Mouse (Mus musculus): Measurements from ENCODE around the gene Ifnl3. TPM values are rescaled to one million over a fixed set of nuclear protein-coding genes. Genes with fewer than 3 reads are reported as not detected.
"Not testable (repeated sequence)": the region's sequence is repeated elsewhere in the genome, so short reads cannot be mapped to it uniquely, and the experiment has no call there.

Ifnl3 gene
- polyA plus RNA-seq, 1 experiment: not detected

DNA sequence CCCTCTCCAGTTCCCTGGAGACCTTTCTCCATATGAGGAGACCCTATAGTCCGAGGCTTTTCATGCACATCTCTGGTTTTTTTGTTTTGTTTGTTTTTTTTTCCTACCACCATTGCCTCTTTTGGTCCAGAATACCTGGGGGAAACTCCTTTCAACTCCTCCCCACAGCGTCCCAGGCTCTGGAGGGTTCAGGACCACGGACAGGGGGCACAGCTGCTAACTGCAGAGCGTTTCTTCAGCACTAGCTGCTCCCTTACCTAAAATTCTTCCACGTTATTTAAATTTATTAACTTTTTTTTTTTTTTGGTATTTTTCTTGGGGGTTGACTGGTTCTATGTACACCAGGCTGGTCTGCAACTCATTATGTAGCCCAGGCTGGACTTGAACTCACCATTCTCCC lies 17.1 kb upstream of the Ifnl3 start:
- H3K4me3 ChIP-seq (ENCODE audit: insufficient read depth, low read length): no peak overlapping the region
- no peak for TF ChIP-seq POLR2A (IDR thresholded peaks at IDR 0.05; ENCODE audit: borderline replicate concordance, low read depth, low read length)
- TF ChIP-seq CTCF (IDR thresholded peaks at IDR 0.05; ENCODE audit: low read depth, low read length): no peak
- H3K27ac ChIP-seq (ENCODE audit: insufficient read depth, low read depth, low read length): no peak overlapping the region
- H3K4me1 ChIP-seq (ENCODE audit: control insufficient read depth, insufficient read depth, low read length): no peaks in the 10 kb centered on the region

GRCm38 (mm10) chr7:28509121-28509520 lies 13.5 kb upstream of the Ifnl3 start:
- H3K4me1 ChIP-seq (ENCODE audit: control insufficient read depth, insufficient read depth, low read length); H3K4me3 ChIP-seq (ENCODE audit: insufficient read depth, low read length); H3K27ac ChIP-seq (ENCODE audit: insufficient read depth, low read depth, low read length): not testable (repeated sequence)

- H3K27ac ChIP-seq (ENCODE audit: insufficient read depth, low read depth, low read length); H3K4me3 ChIP-seq (ENCODE audit: insufficient read depth, low read length); H3K4me1 ChIP-seq (ENCODE audit: control insufficient read depth, insufficient read depth, low read length): not testable (repeated sequence)
Observed at GRCm38 (mm10) chr7:28510405-28510974, 12.1 kb upstream of the Ifnl3 start, which contains the start of gene Ifnl2. Ifnl2 (minus strand) TSS chr7:28510455.

- Histone ChIP-seq H3K27ac (ENCODE audit: insufficient read depth, low read depth, low read length) (no peak overlapping the region), H3K4me1 (ENCODE audit: control insufficient read depth, insufficient read depth, low read length) (no peaks in the 10 kb centered on the region), H3K4me3 (ENCODE audit: insufficient read depth, low read length) (no peak overlapping the region)
- no peak for TF ChIP-seq POLR2A (IDR thresholded peaks at IDR 0.05; ENCODE audit: borderline replicate concordance, low read depth, low read length)
- no peak for TF ChIP-seq CTCF (IDR thresholded peaks at IDR 0.05; ENCODE audit: low read depth, low read length)
Observed at GRCm38 (mm10) chr7:28511441-28511840, 11.2 kb upstream of the Ifnl3 start.

- H3K4me3 ChIP-seq (ENCODE audit: insufficient read depth, low read length): no peak overlapping the region
- no peak overlapping the region for H3K27ac ChIP-seq (ENCODE audit: insufficient read depth, low read depth, low read length)
- H3K4me1 ChIP-seq (ENCODE audit: control insufficient read depth, insufficient read depth, low read length): no peaks in the 10 kb centered on the region
- TF ChIP-seq POLR2A (IDR thresholded peaks at IDR 0.05; ENCODE audit: borderline replicate concordance, low read depth, low read length) (no peak), CTCF (IDR thresholded peaks at IDR 0.05; ENCODE audit: low read depth, low read length) (peak; percentile 82)
Observed at GRCm38 (mm10) chr7:28527922-28528719, 5.5 kb downstream of the Ifnl3 start.

DNA sequence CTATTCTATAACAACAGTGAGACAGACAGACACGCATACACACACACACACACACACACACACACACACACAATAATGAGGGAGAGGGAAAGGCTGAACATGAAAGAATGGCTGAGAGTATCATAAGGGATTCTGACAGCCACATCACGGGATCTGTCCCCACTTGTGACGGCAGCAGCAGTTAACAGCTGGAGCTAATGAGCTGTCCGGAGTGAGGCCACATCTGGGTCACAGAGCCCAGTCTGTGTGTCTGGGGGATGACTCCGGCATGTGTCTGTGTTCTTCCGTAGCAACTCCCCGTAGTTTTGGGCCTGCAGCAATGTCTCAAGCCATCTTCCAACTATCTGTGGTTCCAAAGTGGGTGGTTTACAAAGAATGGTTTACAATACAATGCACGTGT lies 9.4 kb downstream of the Ifnl3 start:
- no peaks in the 10 kb centered on the region for H3K4me1 ChIP-seq (ENCODE audit: control insufficient read depth, insufficient read depth, low read length)
- no peak overlapping the region for H3K4me3 ChIP-seq (ENCODE audit: insufficient read depth, low read length)
- H3K27ac ChIP-seq (ENCODE audit: insufficient read depth, low read depth, low read length): no peak overlapping the region
- TF ChIP-seq CTCF (IDR thresholded peaks at IDR 0.05; ENCODE audit: low read depth, low read length) (no peak), POLR2A (IDR thresholded peaks at IDR 0.05; ENCODE audit: borderline replicate concordance, low read depth, low read length) (no peak)

DNA sequence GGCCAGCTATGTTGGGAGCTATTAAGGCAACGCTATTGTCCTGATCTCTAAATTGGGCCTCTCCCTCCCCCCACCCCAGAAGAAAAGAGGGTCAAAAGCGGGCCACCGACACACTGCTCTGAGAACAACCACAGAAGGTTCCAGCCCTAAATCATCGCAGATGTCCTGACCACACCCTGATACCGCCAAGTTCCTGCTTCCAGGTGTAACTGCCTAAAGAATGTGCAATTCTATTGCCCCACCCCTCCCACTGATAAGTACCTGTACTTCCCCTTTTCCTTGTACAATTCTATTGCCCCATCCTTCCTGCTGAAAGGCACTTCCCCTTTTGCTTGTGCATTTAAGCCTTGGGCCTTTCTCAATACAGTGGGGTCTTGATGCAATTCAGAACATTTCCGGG lies 16.2 kb downstream of the Ifnl3 start:
- H3K4me1 ChIP-seq (ENCODE audit: control insufficient read depth, insufficient read depth, low read length); H3K4me3 ChIP-seq (ENCODE audit: insufficient read depth, low read length); H3K27ac ChIP-seq (ENCODE audit: insufficient read depth, low read depth, low read length): not testable (repeated sequence)

DNA sequence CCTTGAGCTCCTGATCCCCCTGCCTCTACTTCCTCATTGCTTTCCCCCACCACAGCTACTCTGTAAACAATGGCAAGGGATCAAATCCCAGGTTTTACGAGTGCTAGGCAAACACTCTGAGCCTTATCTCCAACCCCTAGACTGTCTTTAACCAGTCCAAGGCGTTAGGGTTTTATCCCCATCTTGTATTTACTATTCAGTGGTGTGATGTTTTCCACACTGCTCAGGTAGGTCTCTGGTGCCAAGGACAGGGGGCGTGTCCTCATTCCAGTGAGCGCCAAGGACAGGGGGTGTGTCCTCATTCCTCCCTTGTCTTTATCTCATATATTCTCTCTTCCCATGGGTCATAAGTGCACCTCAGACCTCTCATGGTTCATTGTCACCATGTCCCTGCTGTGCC lies 17.9 kb downstream of the Ifnl3 start, which contains the start of gene Sycn:
Gene Sycn (plus strand): TSS at position 360 of the 400 bp plus-strand sequence.
- no peak within 1 kb of the TSS for H3K4me3 ChIP-seq (ENCODE audit: insufficient read depth, low read length)
- H3K4me1 ChIP-seq (ENCODE audit: control insufficient read depth, insufficient read depth, low read length): no peaks in the 10 kb centered on the region
- TF ChIP-seq CTCF (IDR thresholded peaks at IDR 0.05; ENCODE audit: low read depth, low read length) (no peak), POLR2A (IDR thresholded peaks at IDR 0.05; ENCODE audit: borderline replicate concordance, low read depth, low read length) (no peak)
- H3K27ac ChIP-seq (ENCODE audit: insufficient read depth, low read depth, low read length): no peak within 1 kb of the TSS

- TF ChIP-seq CTCF (IDR thresholded peaks at IDR 0.05; ENCODE audit: low read depth, low read length): no peak
- TF ChIP-seq POLR2A (IDR thresholded peaks at IDR 0.05; ENCODE audit: borderline replicate concordance, low read depth, low read length): no peak
- Histone ChIP-seq H3K4me3 (ENCODE audit: insufficient read depth, low read length) (no peak overlapping the region), H3K27ac (ENCODE audit: insufficient read depth, low read depth, low read length) (no peak overlapping the region), H3K4me1 (ENCODE audit: control insufficient read depth, insufficient read depth, low read length) (peaks cover 8% of the 10 kb centered on the region)
Observed at GRCm38 (mm10) chr7:28544051-28544601, 21.5 kb downstream of the Ifnl3 start.

DNA sequence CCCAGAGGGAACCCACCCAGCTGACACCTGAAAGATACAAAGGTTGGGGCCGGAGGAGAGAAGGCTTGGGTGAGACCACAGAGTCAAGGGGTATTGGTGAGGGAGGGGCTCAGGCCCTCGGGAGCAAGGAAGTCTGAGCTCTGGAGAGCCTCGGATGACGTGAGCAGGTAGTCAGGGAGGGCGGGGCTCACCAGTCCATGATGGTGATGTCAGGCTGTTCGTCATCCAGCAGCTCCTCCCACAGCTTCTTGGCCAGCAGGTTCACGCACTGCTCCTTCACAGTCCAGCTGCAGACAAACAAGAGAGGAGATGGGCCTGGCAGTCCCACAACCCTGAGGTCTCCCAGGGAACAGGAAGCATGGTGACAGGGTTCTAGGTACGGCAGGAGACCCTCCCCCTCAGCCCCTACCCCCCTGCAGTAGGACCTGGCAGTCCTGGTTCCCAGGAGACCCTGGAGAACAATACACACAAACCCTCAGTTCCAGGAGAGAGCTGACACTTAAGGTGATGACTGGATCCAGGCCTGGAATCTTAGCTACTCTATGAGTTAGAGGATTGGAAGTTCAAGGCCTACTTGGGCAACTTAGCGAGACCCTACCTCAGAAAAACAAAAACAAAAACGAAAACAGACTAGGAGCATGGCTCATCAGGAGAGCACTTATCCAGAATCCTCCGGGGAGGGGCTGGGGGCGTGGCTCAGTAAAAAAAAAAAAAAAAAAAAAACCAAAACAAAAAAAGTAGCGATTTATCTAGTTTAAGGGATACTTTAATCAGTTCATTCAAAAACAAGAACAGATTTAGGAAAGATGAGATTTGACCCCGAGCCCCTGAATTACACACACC lies 22.6 kb downstream of the Ifnl3 start:
- no peak overlapping the region for H3K4me3 ChIP-seq (ENCODE audit: insufficient read depth, low read length)
- H3K27ac ChIP-seq (ENCODE audit: insufficient read depth, low read depth, low read length): no peak overlapping the region
- TF ChIP-seq CTCF (IDR thresholded peaks at IDR 0.05; ENCODE audit: low read depth, low read length): no peak
- TF ChIP-seq POLR2A (IDR thresholded peaks at IDR 0.05; ENCODE audit: borderline replicate concordance, low read depth, low read length): no peak
- peaks cover 8% of the 10 kb centered on the region for H3K4me1 ChIP-seq (ENCODE audit: control insufficient read depth, insufficient read depth, low read length)

Measured in bone marrow macrophage, adult 2 months (primary cell).